Mouse (Mus musculus) myocyte (in vitro differentiated cells): ENCODE results near the gene Olfr613. TPM values are rescaled to one million over a fixed set of nuclear protein-coding genes. Genes with fewer than 3 reads are reported as not detected.
"Not testable (repeated sequence)": the region's sequence is repeated elsewhere in the genome, so short reads cannot be mapped to it uniquely, and the experiment has no call there.

Experiments
- H3K27me3 ChIP-seq: one replicate; pipeline ENCODE4 v1.6.1; 2011; ENCODE audit not compliant: control insufficient read depth, insufficient read depth, insufficient read length
- H3K36me3 ChIP-seq: one replicate; pipeline ENCODE4 v1.6.1; 2011; ENCODE audit not compliant: control insufficient read depth, insufficient read depth
- H3K4me2 ChIP-seq: one replicate; pipeline ENCODE4 v1.6.1; 2011; ENCODE audit warnings: low read depth, control low read depth
- H3K4me3 ChIP-seq: one replicate; pipeline ENCODE4 v1.5.1; 2011; ENCODE audit warnings: mild to moderate bottlenecking, control low read depth, moderate library complexity
- H3K79me2 ChIP-seq: one replicate; pipeline ENCODE4 v1.6.1; 2011; ENCODE audit not compliant: control insufficient read depth, insufficient read depth
- H3ac ChIP-seq: one replicate; pipeline ENCODE4 v1.6.1; 2011; ENCODE audit not compliant: control insufficient read depth, insufficient read length
- CEBPB ChIP-seq: IDR thresholded peaks from 2 replicates; pipeline ENCODE4 v1.6.1; 2011; ENCODE audit warnings: mild to moderate bottlenecking, moderate library complexity; ENCODE audit not compliant: poor library complexity, insufficient read depth, severe bottlenecking
- E2F4 ChIP-seq: IDR thresholded peaks from one replicate; pipeline ENCODE4 v1.6.1; 2011; ENCODE audit warnings: mild to moderate bottlenecking, control low read depth, moderate library complexity; ENCODE audit not compliant: insufficient read depth
- MAX ChIP-seq: IDR thresholded peaks from one replicate; pipeline ENCODE4 v1.6.1; 2011; ENCODE audit warnings: low read depth, mild to moderate bottlenecking, control low read depth
- MYOD1 ChIP-seq, 3 experiments: IDR thresholded peaks; one replicate each; pipeline ENCODE4 v1.6.1; 2011; ENCODE audit warnings: control low read depth in 2 of 3, low read depth in 2 of 3, mild to moderate bottlenecking in 2 of 3, moderate library complexity in 1 of 3; ENCODE audit not compliant: insufficient read length in 2 of 3, control insufficient read depth in 1 of 3
- MYOG ChIP-seq, 3 experiments: IDR thresholded peaks; one replicate each; pipeline ENCODE4 v1.6.1; 2011; ENCODE audit warnings: control low read depth in 2 of 3, low read depth in 2 of 3, mild to moderate bottlenecking in 2 of 3; ENCODE audit not compliant: insufficient read length in 2 of 3, control insufficient read depth in 1 of 3, insufficient read depth in 1 of 3
- POLR2A ChIP-seq: IDR thresholded peaks from one replicate; pipeline ENCODE4 v1.6.1; 2011; ENCODE audit warnings: low read depth, mild to moderate bottlenecking, control low read depth, moderate library complexity; ENCODE audit not compliant: insufficient read length
- POLR2AphosphoS2 ChIP-seq: IDR thresholded peaks from one replicate; pipeline ENCODE4 v1.6.1; 2011; ENCODE audit warnings: low read depth, control low read depth; ENCODE audit not compliant: insufficient read length
- REST ChIP-seq: IDR thresholded peaks from one replicate; pipeline ENCODE4 v1.6.1; 2011; ENCODE audit warnings: mild to moderate bottlenecking, control low read depth, moderate library complexity; ENCODE audit not compliant: insufficient read depth, insufficient read length
- SRF ChIP-seq: IDR thresholded peaks from one replicate; pipeline ENCODE4 v1.6.1; 2011; ENCODE audit warnings: low read depth; ENCODE audit not compliant: control insufficient read depth, insufficient read length
- TCF12 ChIP-seq: IDR thresholded peaks from one replicate; pipeline ENCODE4 v1.6.1; 2011; ENCODE audit warnings: mild to moderate bottlenecking, control low read depth; ENCODE audit not compliant: poor library complexity, insufficient read depth, severe bottlenecking
- TCF3 ChIP-seq: IDR thresholded peaks from one replicate; pipeline ENCODE4 v1.6.1; 2011; ENCODE audit warnings: low read depth, control low read depth; ENCODE audit not compliant: insufficient read length
- USF1 ChIP-seq: IDR thresholded peaks from one replicate; pipeline ENCODE4 v1.6.1; 2011; ENCODE audit warnings: low read depth, mild to moderate bottlenecking, control low read depth, moderate library complexity
- polyA plus RNA-seq: library from polyadenylated mRNA; unstranded; fragments of >200 nt; fragmentation: generic; extraction: Trizol; gene quantifications from one replicate; pipeline ENCODE4 v1.2.1, GENCODE M21; 2012; ENCODE audit warnings: missing spikeins

Gene Olfr613
- polyA plus RNA-seq: not detected

DNA sequence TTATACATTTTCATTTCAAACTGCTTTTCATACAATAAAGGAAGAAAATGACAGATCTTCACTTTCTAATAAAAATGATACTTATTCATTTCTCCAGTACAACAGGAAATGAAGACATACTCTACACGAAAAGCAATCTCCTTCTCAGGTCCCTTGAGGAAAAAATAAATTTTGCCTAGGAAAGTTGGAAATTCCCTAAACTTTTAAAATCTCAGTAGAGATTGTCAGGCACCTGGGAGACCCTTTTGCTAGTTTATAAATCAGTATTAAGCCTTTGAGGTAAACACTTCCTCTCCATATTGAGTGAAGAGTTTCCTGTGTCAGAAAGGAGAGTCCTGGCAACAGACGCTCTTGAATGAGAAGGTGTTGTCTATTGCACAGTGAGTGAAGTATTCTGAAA is at the start of gene Olfr613:
Olfr613 (plus strand) TSS at position 301 of the 400 bp plus-strand sequence.
- TF ChIP-seq SRF (no peak), E2F4 (no peak), CEBPB (no peak), POLR2A (no peak), MAX (no peak), TCF12 (no peak), MYOD1 (IDR thresholded peaks at IDR 0.05; ENCODE audit: control insufficient read depth in 1 of 3, insufficient read length in 2 of 3, low read depth in 2 of 3) (no peak), MYOG (IDR thresholded peaks at IDR 0.05; ENCODE audit: control insufficient read depth in 1 of 3, insufficient read depth in 1 of 3, insufficient read length in 2 of 3, low read depth in 2 of 3) (no peak), USF1 (no peak), POLR2AphosphoS2 (no peak), TCF3 (no peak), REST (no peak)
- H3K4me3 ChIP-seq: no peak within 1 kb of the TSS
- no peak within 1 kb of the TSS for H3ac ChIP-seq
- no peaks in the 10 kb centered on the region for H3K36me3 ChIP-seq
- no peaks in the 10 kb centered on the region for H3K79me2 ChIP-seq
- no peak within 1 kb of the TSS for H3K4me2 ChIP-seq
- no peaks in the 10 kb centered on the region for H3K27me3 ChIP-seq

GRCm38 (mm10) chr7:103512022-103512421 is 35.9 kb upstream of the Olfr613 start, which contains the start of gene Olfr610:
Gene Olfr610, minus strand, starts transcription at chr7:103512122.
- H3K4me3 ChIP-seq: no peak within 1 kb of the TSS
- no peak within 1 kb of the TSS for H3ac ChIP-seq
- H3K27me3 ChIP-seq: no peaks in the 10 kb centered on the region
- no peak for TF ChIP-seq TCF3
- TF ChIP-seq MYOG (IDR thresholded peaks at IDR 0.05; ENCODE audit: control insufficient read depth in 1 of 3, insufficient read depth in 1 of 3, insufficient read length in 2 of 3, low read depth in 2 of 3): no peak
- TF ChIP-seq TCF12: no peak
- TF ChIP-seq MAX: no peak
- no peak for TF ChIP-seq SRF
- TF ChIP-seq POLR2AphosphoS2: no peak
- no peak for TF ChIP-seq MYOD1 (IDR thresholded peaks at IDR 0.05; ENCODE audit: control insufficient read depth in 1 of 3, insufficient read length in 2 of 3, low read depth in 2 of 3)
- TF ChIP-seq CEBPB: no peak
- TF ChIP-seq E2F4: no peak
- no peak for TF ChIP-seq USF1
- TF ChIP-seq POLR2A: no peak
- TF ChIP-seq REST: no peak
- no peak within 1 kb of the TSS for H3K4me2 ChIP-seq
- no peaks in the 10 kb centered on the region for H3K36me3 ChIP-seq
- no peaks in the 10 kb centered on the region for H3K79me2 ChIP-seq

DNA sequence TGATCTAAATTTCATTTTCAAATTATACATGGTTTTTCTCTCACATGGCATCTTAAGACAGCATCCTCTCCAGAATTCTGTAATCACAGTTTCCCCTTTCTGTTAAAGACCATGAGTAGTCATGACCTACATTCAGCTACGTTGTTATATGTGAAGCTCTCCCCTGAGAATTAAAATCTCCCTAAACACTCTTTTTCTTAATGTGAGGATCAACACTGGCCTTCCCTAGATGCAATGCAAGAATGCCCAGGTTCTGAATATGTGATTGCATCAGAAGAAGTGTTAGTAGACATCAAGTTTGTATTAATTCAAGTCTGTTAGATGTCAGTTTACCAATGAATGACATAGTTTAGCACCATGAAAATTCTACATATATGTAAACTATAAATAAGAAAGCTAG is 27.1 kb upstream of the Olfr613 start, which contains the start of gene Olfr611:
Olfr611 (minus strand) TSS at position 101 of the 400 bp plus-strand sequence.
- H3K36me3 ChIP-seq, H3ac ChIP-seq, H3K4me2 ChIP-seq, H3K27me3 ChIP-seq, H3K79me2 ChIP-seq, H3K4me3 ChIP-seq: not testable (repeated sequence)

GRCm38 (mm10) chr7:103542617-103543016 is 5.3 kb upstream of the Olfr613 start, which contains the start of gene Olfr612:
Gene Olfr612, minus strand, starts transcription at chr7:103542717.
- H3K79me2 ChIP-seq, H3K4me2 ChIP-seq, H3K27me3 ChIP-seq, H3ac ChIP-seq, H3K4me3 ChIP-seq, H3K36me3 ChIP-seq: not testable (repeated sequence)

- no peaks in the 10 kb centered on the region for H3K36me3 ChIP-seq
- H3K4me3 ChIP-seq: no peak within 1 kb of the TSS
- H3ac ChIP-seq: no peak within 1 kb of the TSS
- H3K79me2 ChIP-seq: no peaks in the 10 kb centered on the region
- H3K4me2 ChIP-seq: no peak within 1 kb of the TSS
- no peak for TF ChIP-seq POLR2AphosphoS2
- TF ChIP-seq E2F4: no peak
- TF ChIP-seq MYOD1 (IDR thresholded peaks at IDR 0.05; ENCODE audit: control insufficient read depth in 1 of 3, insufficient read length in 2 of 3, low read depth in 2 of 3): no peak
- no peak for TF ChIP-seq REST
- no peak for TF ChIP-seq TCF12
- no peak for TF ChIP-seq SRF
- no peak for TF ChIP-seq MAX
- no peak for TF ChIP-seq MYOG (IDR thresholded peaks at IDR 0.05; ENCODE audit: control insufficient read depth in 1 of 3, insufficient read depth in 1 of 3, insufficient read length in 2 of 3, low read depth in 2 of 3)
- no peak for TF ChIP-seq CEBPB
- TF ChIP-seq POLR2A: no peak
- TF ChIP-seq USF1: no peak
- TF ChIP-seq TCF3: no peak
- no peaks in the 10 kb centered on the region for H3K27me3 ChIP-seq
These were observed 7.9 kb downstream of the Olfr613 start, which contains the start of gene Olfr615 for GRCm38 (mm10) chr7:103555779-103556178. Gene Olfr615, plus strand, starts transcription at chr7:103556079.
